Mouse (Mus musculus) thymus, postnatal 4 days (tissue): Measurements from ENCODE around the gene Qprt.

ENCODE experiments used
- DNase-seq: peaks from one replicate; pipeline ENCODE4 v3.0.0; 2021

Qprt gene

GRCm38 (mm10) chr7:127121911-127122270 is at the start of gene Qprt:
Gene Qprt, minus strand, starts transcription at chr7:127122226.
- DNase-seq: no peak

GRCm38 (mm10) chr7:127166501-127166900 is 44.5 kb upstream of the Qprt start:
- no peak for DNase-seq

- DNase-seq: no peak
These were observed 43.8 kb upstream of the Qprt start for GRCm38 (mm10) chr7:127165607-127166493.

GRCm38 (mm10) chr7:127164002-127164401 is 42.0 kb upstream of the Qprt start:
- no peak for DNase-seq

- no peak for DNase-seq
These were observed 40.5 kb upstream of the Qprt start for GRCm38 (mm10) chr7:127162546-127162945.

GRCm38 (mm10) chr7:127157548-127157947 is 35.5 kb upstream of the Qprt start:
- DNase-seq: no peak

- DNase-seq: no peak
These were observed 31.5 kb upstream of the Qprt start for GRCm38 (mm10) chr7:127153477-127153876.

- no peak for DNase-seq
These were observed 30.4 kb upstream of the Qprt start for GRCm38 (mm10) chr7:127152464-127152863.

- DNase-seq: no peak
These were observed 25.9 kb upstream of the Qprt start for GRCm38 (mm10) chr7:127147901-127148300.

GRCm38 (mm10) chr7:127146267-127146603 is 24.2 kb upstream of the Qprt start:
- DNase-seq: no peak

GRCm38 (mm10) chr7:127145387-127146266 is 23.6 kb upstream of the Qprt start:
- DNase-seq: no peak

- DNase-seq: peak; percentile 48
These were observed 22.4 kb upstream of the Qprt start for GRCm38 (mm10) chr7:127144412-127144811.

GRCm38 (mm10) chr7:127142666-127143065 is 20.6 kb upstream of the Qprt start:
- DNase-seq: no peak

GRCm38 (mm10) chr7:127142214-127142613 is 20.2 kb upstream of the Qprt start:
- no peak for DNase-seq

GRCm38 (mm10) chr7:127140623-127141404 is 18.8 kb upstream of the Qprt start:
- DNase-seq: peak; percentile 34

- DNase-seq: no peak
These were observed 17.5 kb upstream of the Qprt start for GRCm38 (mm10) chr7:127139562-127139961.

GRCm38 (mm10) chr7:127139100-127139499 is 17.1 kb upstream of the Qprt start:
- DNase-seq: no peak

GRCm38 (mm10) chr7:127137262-127138017 is 15.4 kb upstream of the Qprt start, which contains the start of gene Spn:
Gene Spn, minus strand, starts transcription at chr7:127137823.
- DNase-seq: peak; percentile 82

GRCm38 (mm10) chr7:127136181-127137071 is 14.4 kb upstream of the Qprt start:
- peak; percentile 49 for DNase-seq

GRCm38 (mm10) chr7:127134821-127135447 is 12.9 kb upstream of the Qprt start:
- peak; percentile 64 for DNase-seq

GRCm38 (mm10) chr7:127133125-127133524 is 11.1 kb upstream of the Qprt start:
- DNase-seq: no peak
